Mouse (Mus musculus): ENCODE measurements around the gene Ppil6.

Gene Ppil6

DNA sequence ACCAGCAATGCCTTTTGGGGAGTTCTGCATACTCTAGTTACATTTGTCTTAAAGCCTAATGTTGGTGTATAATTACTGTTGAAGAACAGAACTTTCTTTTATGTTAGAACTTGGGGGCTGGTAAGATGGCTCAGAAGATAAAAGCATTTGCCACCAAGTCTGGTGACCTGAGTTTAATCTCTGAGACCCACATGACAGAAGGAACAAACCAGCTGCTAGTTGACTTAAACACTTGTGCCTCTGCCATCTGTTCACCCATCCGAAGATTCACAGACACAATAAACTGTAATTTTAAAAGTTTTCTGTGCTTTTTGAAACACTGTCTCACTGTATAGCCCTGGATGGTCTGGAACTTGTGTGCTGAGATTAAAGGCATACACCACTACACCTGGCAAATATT is 35.5 kb downstream of the Ppil6 start:
- DNase-seq (ENCODE audit: low read depth in 2 of 2, low spot score in 2 of 2): no peak

GRCm38 (mm10) chr10:41529972-41530371 is 39.7 kb downstream of the Ppil6 start:
- peak in 1 of 2 experiments; percentile 33 for DNase-seq (ENCODE audit: low read depth in 2 of 2, low spot score in 2 of 2)

GRCm38 (mm10) chr10:41535991-41536390 is 45.8 kb downstream of the Ppil6 start:
- DNase-seq (ENCODE audit: low read depth in 2 of 2, low spot score in 2 of 2): no peak

GRCm38 (mm10) chr10:41536714-41537113 is 46.5 kb downstream of the Ppil6 start:
- DNase-seq (ENCODE audit: low read depth in 2 of 2, low spot score in 2 of 2): no peak

- DNase-seq (ENCODE audit: low read depth in 2 of 2, low spot score in 2 of 2): no peak
These were observed 47.2 kb downstream of the Ppil6 start for GRCm38 (mm10) chr10:41537226-41537982.

GRCm38 (mm10) chr10:41537983-41538330 is 47.7 kb downstream of the Ppil6 start:
- DNase-seq (ENCODE audit: low read depth in 2 of 2, low spot score in 2 of 2): no peak

DNA sequence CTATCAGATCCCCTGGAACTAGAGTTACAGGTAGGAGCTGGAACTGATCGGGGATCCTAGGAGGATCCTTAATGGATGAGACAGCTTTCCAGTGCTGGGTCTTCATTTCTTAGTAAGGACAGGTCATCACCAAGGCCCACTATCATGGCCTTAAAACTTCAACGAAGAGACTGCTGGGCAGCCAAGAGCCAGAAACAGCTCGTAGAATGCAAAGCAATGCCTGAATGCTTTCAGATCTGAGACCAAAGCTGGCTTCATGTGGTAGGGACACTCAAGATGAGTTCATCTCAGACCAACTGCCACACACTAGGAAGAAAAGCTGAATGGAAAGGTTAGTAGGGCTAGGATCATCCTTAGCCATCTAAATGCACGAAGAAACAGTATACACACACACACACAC is 48.7 kb downstream of the Ppil6 start:
- DNase-seq (ENCODE audit: low read depth in 2 of 2, low spot score in 2 of 2): no peak

DNA sequence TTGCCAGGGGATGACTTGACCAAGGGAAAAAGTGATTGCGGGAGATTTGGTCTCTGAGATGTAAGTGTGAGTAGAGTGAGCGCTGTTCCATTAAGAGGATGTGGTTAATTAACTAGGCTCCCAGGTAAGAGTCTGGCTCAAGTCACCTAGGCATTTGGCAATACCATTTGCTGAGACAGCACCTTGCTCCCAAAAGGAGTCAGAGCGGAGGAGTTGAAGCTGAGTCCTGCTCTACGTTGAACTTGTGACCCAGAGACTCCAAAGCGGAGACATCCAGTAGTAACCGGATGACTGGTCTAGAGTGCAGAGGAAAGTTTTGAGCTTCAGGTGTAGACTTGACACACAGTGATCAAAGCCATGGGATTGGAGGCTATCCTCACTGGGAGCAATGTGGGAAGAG is 51.8 kb downstream of the Ppil6 start:
- DNase-seq (ENCODE audit: low read depth in 2 of 2, low spot score in 2 of 2): no peak

DNA sequence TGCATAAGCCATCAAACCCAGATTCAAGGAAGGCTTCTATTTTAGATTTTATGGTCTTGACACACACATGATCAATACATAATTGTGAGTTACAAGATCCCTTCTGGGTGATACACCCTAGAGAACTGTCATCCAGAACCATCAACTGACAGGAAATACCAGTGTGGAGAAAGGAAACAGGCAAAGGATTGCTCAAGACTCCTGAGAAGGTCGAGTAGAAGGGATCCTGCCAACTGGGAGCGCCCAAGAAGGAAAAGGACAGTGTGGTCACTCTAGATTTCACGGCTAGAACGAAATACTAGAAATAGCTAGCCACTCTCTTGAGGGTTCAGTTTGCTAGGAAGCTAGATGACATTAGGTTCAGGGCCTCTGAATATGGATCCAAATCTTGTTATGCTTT is 53.2 kb downstream of the Ppil6 start:
- DNase-seq (ENCODE audit: low read depth in 2 of 2, low spot score in 2 of 2): no peak

DNA sequence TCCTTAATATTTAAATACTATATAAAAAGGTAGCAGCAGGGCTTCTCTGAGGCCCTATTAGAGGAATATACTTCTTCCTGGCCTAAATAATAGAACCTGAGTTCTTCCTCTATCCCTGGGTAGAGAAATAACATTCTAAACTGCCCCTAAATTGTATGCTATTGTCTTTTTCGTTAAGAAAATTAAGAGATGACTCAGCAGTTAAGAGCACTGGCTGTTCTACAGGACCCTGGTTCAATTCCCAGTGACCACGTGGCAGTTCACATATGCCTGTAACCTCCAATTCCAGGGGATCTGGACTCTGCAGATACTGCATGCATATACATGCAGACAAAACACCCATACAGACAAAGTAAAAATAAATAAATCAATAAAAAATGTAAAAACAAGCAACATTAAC is 53.6 kb downstream of the Ppil6 start:
- DNase-seq (ENCODE audit: low read depth in 2 of 2, low spot score in 2 of 2): no peak

GRCm38 (mm10) chr10:41544481-41545190 is 54.4 kb downstream of the Ppil6 start:
- no peak for DNase-seq (ENCODE audit: low read depth in 2 of 2, low spot score in 2 of 2)

GRCm38 (mm10) chr10:41545224-41545755 is 55.1 kb downstream of the Ppil6 start:
- no peak for DNase-seq (ENCODE audit: low read depth in 2 of 2, low spot score in 2 of 2)

DNA sequence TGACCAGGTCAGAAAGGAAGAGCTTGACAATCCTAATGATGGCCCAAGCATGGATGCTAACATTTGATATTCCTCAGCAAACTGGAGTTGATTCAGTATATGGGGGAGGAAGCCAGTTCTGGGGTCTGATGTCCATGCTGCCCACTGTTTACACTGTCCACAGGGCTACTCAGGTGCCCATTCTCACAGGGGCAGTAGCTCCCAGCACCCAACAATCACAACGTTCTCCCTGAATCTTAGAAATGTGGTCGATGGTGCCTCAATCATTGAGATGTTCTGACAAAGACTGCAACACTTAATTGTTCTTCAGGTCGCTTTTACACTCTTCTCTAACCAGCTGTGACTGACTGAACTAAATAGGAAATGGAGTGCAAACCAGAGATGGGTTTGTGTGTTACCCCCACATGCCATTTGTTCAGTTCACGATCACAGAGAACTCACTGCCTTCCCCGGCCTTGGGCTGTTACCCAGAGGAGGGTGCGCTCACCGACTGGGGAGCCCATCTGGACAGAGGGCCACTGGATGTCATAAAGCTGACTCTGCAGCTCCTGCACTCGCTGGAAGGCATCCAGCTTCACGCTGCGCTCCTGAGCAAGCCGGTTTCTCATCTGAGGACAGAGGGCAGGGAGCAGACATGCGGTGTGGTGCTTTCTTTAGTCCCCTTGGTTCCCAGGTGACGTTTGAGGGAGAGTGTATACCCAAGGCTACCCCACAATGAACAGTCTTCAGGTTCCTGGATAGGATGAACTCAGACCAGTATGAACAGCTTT is 56.3 kb downstream of the Ppil6 start:
- DNase-seq (ENCODE audit: low read depth in 2 of 2, low spot score in 2 of 2): no peak

DNA sequence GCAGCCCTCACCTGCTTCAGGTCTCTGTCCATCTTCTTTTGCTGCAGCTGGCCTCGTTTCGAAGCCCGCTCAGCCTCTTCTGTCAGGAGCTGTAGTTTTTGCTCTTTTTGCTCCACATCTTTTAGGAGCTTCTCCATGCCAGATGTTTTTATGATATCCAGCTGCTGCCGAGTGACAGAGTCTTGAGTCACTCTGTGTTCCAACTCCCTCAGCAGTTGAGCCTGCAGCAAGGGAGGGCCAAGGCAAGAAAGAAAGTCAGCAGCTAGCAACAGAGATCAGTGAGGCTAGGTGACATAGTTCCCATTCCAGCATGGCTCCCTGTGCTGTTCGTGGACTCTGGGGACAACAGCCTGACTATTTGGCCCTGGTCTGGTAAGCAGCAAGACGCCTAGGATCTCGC is 60.5 kb downstream of the Ppil6 start:
- no peak for DNase-seq (ENCODE audit: low read depth in 2 of 2, low spot score in 2 of 2)

GRCm38 (mm10) chr10:41552319-41552718 is 62.1 kb downstream of the Ppil6 start:
- DNase-seq (ENCODE audit: low read depth in 2 of 2, low spot score in 2 of 2): peak; percentile 6 to 7

DNA sequence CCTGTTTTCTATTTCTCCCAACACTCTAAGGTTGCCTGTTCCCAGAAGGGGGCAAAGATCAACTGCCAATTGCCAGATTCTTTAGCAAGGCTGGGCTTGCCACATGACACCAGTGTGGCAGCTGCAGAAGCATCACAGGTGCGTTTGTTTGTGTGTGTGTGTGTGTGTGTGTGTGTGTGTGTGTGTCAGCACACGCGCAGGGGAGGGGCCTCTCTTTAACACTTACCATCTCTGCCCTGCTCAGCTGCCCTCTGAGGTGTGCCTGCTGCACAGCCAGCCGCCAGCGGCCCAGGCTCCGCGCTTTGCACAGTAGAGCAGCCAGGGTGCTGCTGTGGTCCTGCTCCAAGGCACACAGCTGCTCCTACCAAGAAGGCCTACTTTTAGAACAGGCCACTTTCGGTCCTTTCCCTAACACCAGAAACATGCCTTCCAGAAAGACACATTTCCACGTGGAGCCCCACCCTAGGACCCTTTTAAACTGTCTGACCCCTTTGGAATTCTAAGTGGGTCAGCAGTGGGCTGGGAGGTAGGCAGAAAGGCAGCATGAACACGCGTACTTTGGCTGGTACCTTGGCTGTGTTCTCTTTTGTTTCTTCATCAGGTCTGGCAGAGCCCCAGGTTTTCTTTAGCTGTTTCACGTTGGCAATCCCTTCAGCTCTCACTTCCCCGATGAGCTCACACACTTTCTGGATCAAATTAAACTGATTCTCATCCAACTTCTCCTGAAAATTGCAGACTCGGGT is 62.8 kb downstream of the Ppil6 start:
- peak; percentile 35 to 43 for DNase-seq (ENCODE audit: low read depth in 2 of 2, low spot score in 2 of 2)

GRCm38 (mm10) chr10:41553711-41554110 is 63.5 kb downstream of the Ppil6 start:
- no peak for DNase-seq (ENCODE audit: low read depth in 2 of 2, low spot score in 2 of 2)

DNA sequence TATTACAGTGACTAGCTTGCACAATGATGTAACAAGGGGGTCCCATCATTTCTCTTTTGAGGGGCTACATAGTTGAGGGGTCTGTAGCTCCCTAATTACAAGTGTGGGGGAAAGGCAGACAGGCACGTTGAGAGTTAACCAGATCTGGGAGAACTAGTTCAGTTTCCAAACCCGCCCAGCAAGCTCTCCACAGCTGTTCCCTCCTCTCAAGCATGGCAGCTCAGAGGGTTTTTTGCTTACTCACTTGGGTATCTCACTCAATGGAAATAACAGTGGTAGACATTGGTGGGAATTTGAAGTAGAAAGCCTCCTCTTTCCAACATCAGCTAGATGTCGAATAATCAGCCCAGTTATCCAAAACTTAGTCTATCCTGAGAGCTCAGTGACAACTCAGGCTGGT is 64.8 kb downstream of the Ppil6 start:
- no peak for DNase-seq (ENCODE audit: low read depth in 2 of 2, low spot score in 2 of 2)

GRCm38 (mm10) chr10:41558401-41558800 is 68.2 kb downstream of the Ppil6 start:
- DNase-seq (ENCODE audit: low read depth in 2 of 2, low spot score in 2 of 2): no peak

- no peak for DNase-seq (ENCODE audit: low read depth in 2 of 2, low spot score in 2 of 2)
These were observed 71.6 kb downstream of the Ppil6 start for GRCm38 (mm10) chr10:41561701-41562395.
